Mouse (Mus musculus): ENCODE results near the gene Map3k11. TPM values are rescaled to one million over a fixed set of nuclear protein-coding genes. Genes with fewer than 3 reads are reported as not detected.

Map3k11 gene
- total and polyA plus RNA-seq, 3 experiments = 22.5 to 38.3 TPM; not detected in 1

- Histone ChIP-seq H3K27me3 (ENCODE audit: control insufficient read depth in 1 of 2, insufficient read depth in 2 of 2, low read length in 2 of 2) (no peaks in the 10 kb centered on the region), H3K9me3 (replicated peaks; ENCODE audit: insufficient read depth, low read length) (no peaks in the 10 kb centered on the region), H3K4me1 (ENCODE audit: control insufficient read depth in 1 of 2, insufficient read depth in 2 of 2, low read length in 2 of 2) (0 out of 4 replicates have a peak, but pooled peaks cover 0 to 4% of the 10 kb centered on the region in 2 experiments), H3K36me3 (ENCODE audit: control insufficient read depth in 1 of 2, insufficient read depth in 2 of 2, low read length in 2 of 2) (no peaks in the 10 kb centered on the region), H3K9ac (ENCODE audit: control insufficient read depth, low read depth, low read length, poor library complexity, severe bottlenecking) (no peak overlapping the region), H3K4me3 (ENCODE audit: control insufficient read depth in 1 of 2, insufficient read depth in 1 of 2, low read depth in 2 of 2, low read length in 2 of 2) (no peak overlapping the region), H3K27ac (ENCODE audit: control insufficient read depth, low read depth, low read length) (no peak overlapping the region), H3K79me2 (ENCODE audit: control insufficient read depth, insufficient read depth, low read length, poor library complexity) (no peaks in the 10 kb centered on the region)
- DNase-seq (ENCODE audit: low read depth, low spot score) = no peak
- TF ChIP-seq SIN3A (IDR thresholded peaks at IDR 0.05; ENCODE audit: low read length) = no peak
These were observed 34.4 kb upstream of the Map3k11 start for GRCm38 (mm10) chr19:5653969-5654719.

- no peaks in the 10 kb centered on the region for H3K79me2 ChIP-seq (ENCODE audit: control insufficient read depth, insufficient read depth, low read length, poor library complexity)
- no peak overlapping the region for H3K9ac ChIP-seq (ENCODE audit: control insufficient read depth, low read depth, low read length, poor library complexity, severe bottlenecking)
- H3K4me3 ChIP-seq (ENCODE audit: control insufficient read depth in 1 of 2, insufficient read depth in 1 of 2, low read depth in 2 of 2, low read length in 2 of 2) = no peak overlapping the region
- H3K27me3 ChIP-seq (ENCODE audit: control insufficient read depth in 1 of 2, insufficient read depth in 2 of 2, low read length in 2 of 2) = no peaks in the 10 kb centered on the region
- no peak for TF ChIP-seq ELF1 (IDR thresholded peaks at IDR 0.05; ENCODE audit: low read depth, low read length)
- TF ChIP-seq KAT2A (conservative IDR thresholded peaks at IDR 0.05; ENCODE audit: low read depth, low read length) = no peak
- TF ChIP-seq POLR2AphosphoS2 (IDR thresholded peaks at IDR 0.05; ENCODE audit: low read length) = no peak
- TF ChIP-seq RCOR1 (IDR thresholded peaks at IDR 0.05; ENCODE audit: low read depth, low read length) = no peak
- no peak for TF ChIP-seq HCFC1 (IDR thresholded peaks at IDR 0.05; ENCODE audit: low read depth, low read length)
- TF ChIP-seq EP300 (IDR thresholded peaks at IDR 0.05; ENCODE audit: low read depth in 1 of 2, low read length in 2 of 2) = no peak
- TF ChIP-seq TBP (IDR thresholded peaks at IDR 0.05; ENCODE audit: low read depth, low read length) = no peak
- TF ChIP-seq GATA1 (IDR thresholded peaks at IDR 0.05; ENCODE audit: low read depth, low read length) = no peak
- TF ChIP-seq UBTF (IDR thresholded peaks at IDR 0.05; ENCODE audit: borderline replicate concordance, insufficient read depth, low read depth, low read length) = no peak
- no peak for TF ChIP-seq CHD2 (IDR thresholded peaks at IDR 0.05; ENCODE audit: low read length)
- no peak for TF ChIP-seq TCF12 (IDR thresholded peaks at IDR 0.05; ENCODE audit: low read depth, low read length)
- TF ChIP-seq CTCF (IDR thresholded peaks at IDR 0.05 in 2 of 3, conservative IDR thresholded peaks at IDR 0.05 in 1 of 3; ENCODE audit: control insufficient read depth in 1 of 3, insufficient read depth in 1 of 3, low read depth in 2 of 3, low read length in 3 of 3, poor library complexity in 1 of 3, severe bottlenecking in 1 of 3) = no peak
- no peak for TF ChIP-seq SIN3A (IDR thresholded peaks at IDR 0.05; ENCODE audit: low read length)
- no peak for TF ChIP-seq ZC3H11A (IDR thresholded peaks at IDR 0.05; ENCODE audit: low read depth, low read length)
- TF ChIP-seq MEF2A (IDR thresholded peaks at IDR 0.05; ENCODE audit: extremely low read depth, insufficient replicate concordance, low read depth, low read length, poor library complexity, severe bottlenecking) = no peak
- TF ChIP-seq MYB (IDR thresholded peaks at IDR 0.05; ENCODE audit: low read depth, low read length) = no peak
- no peak for TF ChIP-seq JUND (IDR thresholded peaks at IDR 0.05; ENCODE audit: low read depth, low read length)
- no peak for TF ChIP-seq SMC3 (IDR thresholded peaks at IDR 0.05; ENCODE audit: low read depth, low read length)
- no peak for TF ChIP-seq MAZ (IDR thresholded peaks at IDR 0.05; ENCODE audit: low read depth, low read length)
- no peaks in the 10 kb centered on the region for H3K9me3 ChIP-seq (replicated peaks; ENCODE audit: insufficient read depth, low read length)
- H3K27ac ChIP-seq (ENCODE audit: control insufficient read depth, low read depth, low read length) = no peak overlapping the region
- no peak for DNase-seq (ENCODE audit: low read depth, low spot score)
- H3K36me3 ChIP-seq (ENCODE audit: control insufficient read depth in 1 of 2, insufficient read depth in 2 of 2, low read length in 2 of 2) = no peaks in the 10 kb centered on the region
- no peaks in the 10 kb centered on the region for H3K4me1 ChIP-seq (ENCODE audit: control insufficient read depth in 1 of 2, insufficient read depth in 2 of 2, low read length in 2 of 2)
These were observed 33.7 kb upstream of the Map3k11 start for GRCm38 (mm10) chr19:5654720-5655298.
